8 mouse cellular contexts compared by ENCODE assay signal in the genomic region with DNA sequence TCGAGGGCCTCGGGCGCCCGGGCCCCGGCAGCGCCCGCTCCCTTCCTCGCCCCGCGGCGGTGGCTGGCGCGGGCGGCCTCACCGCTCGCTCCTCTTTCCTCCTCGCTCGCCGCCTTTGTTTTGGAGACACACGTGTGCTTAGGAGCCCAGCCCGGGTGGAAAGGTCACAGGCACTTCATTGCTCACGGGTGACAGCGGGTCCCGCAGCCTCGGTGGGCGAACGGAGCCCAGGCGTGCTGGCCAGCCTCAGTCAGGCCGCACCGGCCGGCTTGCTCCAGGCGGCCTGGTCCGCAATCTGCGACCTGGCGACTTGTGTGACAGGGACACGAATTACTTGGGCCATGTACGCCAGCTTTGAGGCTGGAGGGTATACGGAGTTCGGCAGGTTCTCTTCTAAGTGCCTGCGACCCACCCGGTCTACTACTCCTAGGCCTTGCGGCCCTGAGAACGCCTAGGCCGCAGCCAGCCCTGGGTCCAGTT. TPM values are rescaled to one million over a fixed set of nuclear protein-coding genes. Genes with fewer than 3 reads are reported as not detected.
DNase-seq lines count a peak whose midpoint lies in the region; ATAC-seq lines count a peak whose summit lies in the region.

No protein-coding gene starts in this region.

- 21% methylated on average over 43 of the region's 44 CpGs for WGBS in lung, embryonic 15.5 days
- 2% methylated on average over 42 of the region's 44 CpGs for WGBS in forebrain, embryonic 10.5 days
- WGBS in limb, embryonic 12.5 days, result 6% methylated on average over 44 of the region's 44 CpGs
- 26% methylated on average over 40 of the region's 44 CpGs for WGBS in stomach, embryonic 15.5 days

- ATAC-seq in lung, embryonic 15.5 days (ENCODE audit: borderline replicate concordance, extremely low read depth, low FRiP score, low TSS enrichment), result no peak
- no peak for ATAC-seq in limb, embryonic 12.5 days (ENCODE audit: insufficient number of reproducible peaks, insufficient read depth, low FRiP score, low TSS enrichment, low read depth)
- ATAC-seq in stomach, embryonic 15.5 days (ENCODE audit: insufficient read depth, low FRiP score, low read depth), result no peak
- ATAC-seq in erythroid progenitor cell, adult 5-6 weeks (replicated peaks; ENCODE audit: low FRiP score, poor library complexity, severe bottlenecking), result no peak

- peaks cover 92% of the 10 kb centered on the region for H3K27me3 ChIP-seq in lung, embryonic 15.5 days
- peaks cover 100% of the 10 kb centered on the region for H3K27me3 ChIP-seq in forebrain, embryonic 10.5 days (ENCODE audit: poor library complexity, severe bottlenecking)
- H3K27me3 ChIP-seq in limb, embryonic 12.5 days, result peaks cover 83% of the 10 kb centered on the region
- peaks cover 75% of the 10 kb centered on the region for H3K27me3 ChIP-seq in stomach, embryonic 15.5 days (replicated peaks)

- no peaks in the 10 kb centered on the region for H3K9me3 ChIP-seq in lung, embryonic 15.5 days
- no peaks in the 10 kb centered on the region for H3K9me3 ChIP-seq in forebrain, embryonic 10.5 days
- H3K9me3 ChIP-seq in limb, embryonic 12.5 days, result no peaks in the 10 kb centered on the region
- H3K9me3 ChIP-seq in stomach, embryonic 15.5 days, result no peaks in the 10 kb centered on the region

- peak overlapping the region; percentile 20; the same call in 1 of the 2 replicates for H3K9ac ChIP-seq in lung, embryonic 15.5 days
- peak overlapping the region; percentile 84 for H3K9ac ChIP-seq in limb, embryonic 12.5 days (replicated peaks)
- H3K9ac ChIP-seq in stomach, embryonic 15.5 days, result no peak overlapping the region

- no peak for DNase-seq in lung, postnatal 10 days
- DNase-seq in forebrain, embryonic 10.5 days (ENCODE audit: extremely low spot score, low spot score), result no peak
- DNase-seq in right cerebral cortex, postnatal 4 days, result no peak
- DNase-seq in thymus, postnatal 14 days, result no peak

- no peaks in the 10 kb centered on the region for H3K36me3 ChIP-seq in lung, embryonic 15.5 days
- H3K36me3 ChIP-seq in forebrain, embryonic 10.5 days (replicated peaks), result peaks cover 15% of the 10 kb centered on the region; the same call in 1 of the 2 replicates
- H3K36me3 ChIP-seq in limb, embryonic 12.5 days, result peaks cover 17% of the 10 kb centered on the region
- no peaks in the 10 kb centered on the region for H3K36me3 ChIP-seq in stomach, embryonic 15.5 days

- peak overlapping the region; percentile 36 for H3K4me3 ChIP-seq in lung, embryonic 15.5 days
- peak overlapping the region; percentile 64 for H3K4me3 ChIP-seq in forebrain, embryonic 10.5 days
- H3K4me3 ChIP-seq in limb, embryonic 12.5 days (replicated peaks), result peak overlapping the region; percentile 58
- peak overlapping the region; percentile 39 for H3K4me3 ChIP-seq in stomach, embryonic 15.5 days (replicated peaks)

- no peak overlapping the region for H3K27ac ChIP-seq in lung, embryonic 15.5 days
- peak overlapping the region; percentile 86 for H3K27ac ChIP-seq in forebrain, embryonic 10.5 days
- H3K27ac ChIP-seq in limb, embryonic 12.5 days, result peak overlapping the region; percentile 84
- no peak overlapping the region for H3K27ac ChIP-seq in stomach, embryonic 15.5 days

- H3K4me1 ChIP-seq in lung, embryonic 15.5 days, result peaks cover 40% of the 10 kb centered on the region
- H3K4me1 ChIP-seq in forebrain, embryonic 10.5 days, result peaks cover 69% of the 10 kb centered on the region
- H3K4me1 ChIP-seq in limb, embryonic 12.5 days (replicated peaks), result peaks cover 43% of the 10 kb centered on the region
- H3K4me1 ChIP-seq in stomach, embryonic 15.5 days, result peaks cover 27% of the 10 kb centered on the region

- H3K4me2 ChIP-seq in lung, embryonic 15.5 days, result peak overlapping the region; percentile 61
- H3K4me2 ChIP-seq in limb, embryonic 12.5 days, result peak overlapping the region; percentile 63
- H3K4me2 ChIP-seq in stomach, embryonic 15.5 days, result peak overlapping the region; percentile 66

RNA-seq across cellular contexts. Expression of a gene that starts 5.1 kb away (rescaled TPM):
- 0.47 and 0.53 TPM in 2 replicates for polyA plus RNA-seq in lung, embryonic 15.5 days (2015; fragmentation: Nextera tagmentation; extraction: Ambion mirVana)
- 2.5 and 2.6 TPM in 2 replicates for polyA plus RNA-seq in forebrain, embryonic 10.5 days (2016; fragmentation: Nextera tagmentation; extraction: Ambion mirVana)
- 7.5 and 8.5 TPM in 2 replicates for polyA plus RNA-seq in limb, embryonic 12.5 days (2016; fragmentation: Nextera tagmentation; extraction: Ambion mirVana)
- 0.18 and 0.28 TPM in 2 replicates for polyA plus RNA-seq in stomach, embryonic 15.5 days (2015; fragmentation: Nextera tagmentation; extraction: Ambion mirVana)
- total RNA-seq in erythroid progenitor cell, adult 5-6 weeks (2015; ENCODE audit: low replicate concordance), result not detected in 2 replicates
- not detected in 2 replicates for total RNA-seq in erythroid progenitor cell, adult 5-6 weeks (2017; ENCODE audit: low replicate concordance)

Comparison
In these comparisons a context has a peak if more than half of its experiments do, and no peak if none do; other contexts are left out.
1. H3K27ac ChIP-seq: peak in forebrain, embryonic 10.5 days (single experiment) and limb, embryonic 12.5 days (single experiment); none in lung, embryonic 15.5 days (single experiment) and stomach, embryonic 15.5 days (single experiment).
2. Peak in every context shown above with its lines, with median percentiles within 50 percentile points of each other: H3K4me2 ChIP-seq and H3K4me3 ChIP-seq.